ENCODE assay signal across 13 mouse cellular contexts in genomic region chr5:108286957-108287356, GRCm38 (mm10).
"Had no signal": no experiment of that assay in that cellular context is flagged by ENCODE, and none has a peak within 500 bp of the region (broad histone marks: within the 10 kb centered on the region; RNA-seq: fewer than 3 reads in every experiment).

No protein-coding gene starts in this region.

- H3K27me3 ChIP-seq: intestine, embryonic 15.5 days; limb, embryonic 12.5 days; midbrain, embryonic 12.5 days had no signal

- ATAC-seq: intestine, embryonic 15.5 days; midbrain, embryonic 16.5 days had no signal

- H3K9me3 ChIP-seq: intestine, embryonic 15.5 days; midbrain, embryonic 12.5 days had no signal

- H3K36me3 ChIP-seq: intestine, embryonic 15.5 days; limb, embryonic 12.5 days; midbrain, embryonic 12.5 days had no signal

- H3K9ac ChIP-seq: intestine, embryonic 15.5 days; limb, embryonic 12.5 days; liver, embryonic 14.5 days; midbrain, embryonic 12.5 days had no signal

- H3K27ac ChIP-seq: intestine, embryonic 15.5 days; layer of hippocampus, adult 2 months; limb, embryonic 12.5 days; liver, embryonic 14.5 days; midbrain, embryonic 12.5 days had no signal

- H3K4me1 ChIP-seq: intestine, embryonic 15.5 days; limb, embryonic 12.5 days; midbrain, embryonic 12.5 days had no signal

- H3K4me2 ChIP-seq: intestine, embryonic 15.5 days; limb, embryonic 12.5 days; midbrain, embryonic 12.5 days had no signal

- DNase-seq: kidney, adult 8-10 months; kidney, postnatal 36 days; liver; lung, adult 2 months; lung, postnatal 4 days; right cerebral cortex, postnatal 14 days; thymus, postnatal 36 days had no signal

- H3K4me3 ChIP-seq: intestine, embryonic 15.5 days; layer of hippocampus, adult 2 months; limb, embryonic 12.5 days; midbrain, embryonic 12.5 days had no signal
